Mouse (Mus musculus): Measurements from ENCODE around the gene Arl14. TPM values are rescaled to one million over a fixed set of nuclear protein-coding genes. Genes with fewer than 3 reads are reported as not detected.
"Not testable (repeated sequence)": the region's sequence is repeated elsewhere in the genome, so short reads cannot be mapped to it uniquely, and the experiment has no call there.

Arl14 gene
- polyA plus RNA-seq, 1 experiment from 2014 or later: not detected

DNA sequence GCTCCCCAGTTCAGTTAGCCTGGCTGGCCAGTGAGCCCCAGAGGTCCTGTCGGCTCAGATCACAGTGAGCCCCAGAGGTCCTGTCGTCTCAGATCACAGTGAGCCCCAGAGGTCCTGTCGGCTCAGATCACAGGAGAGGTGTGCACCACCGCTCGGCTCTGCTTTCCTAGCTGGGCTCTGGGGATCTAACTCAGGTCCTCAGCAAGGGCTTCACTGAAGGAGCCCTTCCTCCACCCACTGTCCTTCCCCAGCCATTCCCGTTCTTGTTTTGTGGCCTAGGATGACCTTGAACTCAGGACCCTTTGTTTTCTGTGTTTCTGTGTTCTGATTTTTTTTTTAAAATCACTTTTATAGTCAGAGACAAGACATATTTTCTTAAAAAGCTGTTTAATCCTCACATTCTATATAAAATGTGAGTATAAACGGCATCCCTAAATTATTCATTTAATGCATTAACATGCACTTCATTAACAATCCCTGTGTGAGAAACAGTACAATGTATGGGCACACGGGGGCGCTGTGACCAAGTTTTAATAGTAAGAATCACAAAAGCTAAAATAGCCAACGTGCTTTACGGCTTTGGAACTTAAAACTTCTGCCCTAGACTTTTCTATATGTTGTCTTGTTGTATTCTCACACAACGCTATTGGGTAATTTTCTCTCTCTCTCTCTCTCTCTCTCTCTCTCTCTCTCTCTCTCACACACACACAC is 16.1 kb downstream of the Arl14 start:
- no peak overlapping the region for H3K9ac ChIP-seq (ENCODE audit: low read length)
- ATAC-seq (replicated peaks; ENCODE audit: low FRiP score) (no peak), DNase-seq (ENCODE audit: low spot score) (peak; percentile 75)
- no peaks in the 10 kb centered on the region for H3K4me1 ChIP-seq (replicated peaks; ENCODE audit: control insufficient read depth, insufficient read depth, low read length)
- H3K4me3 ChIP-seq (ENCODE audit: low read depth, low read length): no peak overlapping the region
- no peaks in the 10 kb centered on the region for H3K9me3 ChIP-seq (ENCODE audit: control insufficient read depth, low read length)
- no peaks in the 10 kb centered on the region for H3K36me3 ChIP-seq (ENCODE audit: control insufficient read depth, insufficient read depth, low read length)
- H3K4me2 ChIP-seq (ENCODE audit: low read depth, low read length, severe bottlenecking): no peak overlapping the region
- 51% methylated on average over 12 of the region's 12 CpGs for WGBS
- no peaks in the 10 kb centered on the region for H3K27me3 ChIP-seq (ENCODE audit: control insufficient read depth, insufficient read depth, low read length)
- H3K27ac ChIP-seq (ENCODE audit: low read depth, low read length): no peak overlapping the region

DNA sequence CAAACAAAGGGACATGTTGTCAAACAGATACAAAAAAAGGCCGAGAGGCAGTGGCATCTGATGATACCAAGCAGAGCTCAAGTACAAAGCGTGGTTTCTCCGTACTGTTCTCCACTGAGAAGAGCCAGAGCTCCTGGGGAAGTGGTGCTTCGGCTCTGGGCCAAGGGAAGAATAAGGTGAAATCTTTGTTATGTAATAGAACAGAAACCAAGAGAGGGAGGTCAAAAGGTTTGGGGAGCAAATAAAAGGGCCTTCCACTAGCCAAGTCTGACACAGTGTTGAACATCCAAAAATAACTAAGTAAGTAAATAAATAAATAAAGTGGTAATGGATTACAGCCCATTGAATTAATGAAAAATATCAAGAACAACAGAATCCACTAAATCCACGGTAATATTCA is 17.0 kb downstream of the Arl14 start:
- H3K9me3 ChIP-seq (ENCODE audit: control insufficient read depth, low read length): no peaks in the 10 kb centered on the region
- no peak overlapping the region for H3K4me2 ChIP-seq (ENCODE audit: low read depth, low read length, severe bottlenecking)
- WGBS: 84% methylated on average over 5 of the region's 5 CpGs
- ATAC-seq (replicated peaks; ENCODE audit: low FRiP score) (no peak), DNase-seq (ENCODE audit: low spot score) (no peak)
- H3K27me3 ChIP-seq (ENCODE audit: control insufficient read depth, insufficient read depth, low read length): no peaks in the 10 kb centered on the region
- H3K27ac ChIP-seq (ENCODE audit: low read depth, low read length): no peak overlapping the region
- H3K4me1 ChIP-seq (replicated peaks; ENCODE audit: control insufficient read depth, insufficient read depth, low read length): no peaks in the 10 kb centered on the region
- no peak overlapping the region for H3K4me3 ChIP-seq (ENCODE audit: low read depth, low read length)
- H3K9ac ChIP-seq (ENCODE audit: low read length): no peak overlapping the region
- H3K36me3 ChIP-seq (ENCODE audit: control insufficient read depth, insufficient read depth, low read length): no peaks in the 10 kb centered on the region

DNA sequence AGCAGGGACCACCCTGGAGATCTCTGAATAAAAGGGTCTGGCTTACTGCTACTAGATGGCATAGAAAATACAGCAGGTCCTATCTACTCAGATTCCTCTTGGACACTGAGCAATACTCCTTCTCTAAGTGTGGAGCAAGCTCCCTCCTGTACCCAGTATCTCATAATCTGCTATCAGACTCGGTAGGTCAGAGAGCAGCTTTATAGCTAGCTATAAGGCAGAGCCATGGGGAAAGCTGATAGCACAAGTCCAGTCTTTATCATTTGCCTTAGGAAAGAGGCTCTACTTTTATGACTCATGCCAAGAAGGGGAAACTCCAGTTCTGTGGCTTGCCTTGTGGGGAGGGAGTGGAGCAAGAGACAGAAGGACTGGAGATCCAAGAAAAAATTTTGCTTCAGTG is 18.8 kb downstream of the Arl14 start:
- H3K4me1 ChIP-seq (replicated peaks; ENCODE audit: control insufficient read depth, insufficient read depth, low read length): no peaks in the 10 kb centered on the region
- ATAC-seq (replicated peaks; ENCODE audit: low FRiP score): no peak
- H3K27me3 ChIP-seq (ENCODE audit: control insufficient read depth, insufficient read depth, low read length): no peaks in the 10 kb centered on the region
- no peak for DNase-seq (ENCODE audit: low spot score)
- no peaks in the 10 kb centered on the region for H3K9me3 ChIP-seq (ENCODE audit: control insufficient read depth, low read length)
- no peak overlapping the region for H3K27ac ChIP-seq (ENCODE audit: low read depth, low read length)
- no peak overlapping the region for H3K4me3 ChIP-seq (ENCODE audit: low read depth, low read length)
- WGBS: 71% methylated on average over 1 of the region's 1 CpGs
- no peak overlapping the region for H3K9ac ChIP-seq (ENCODE audit: low read length)
- H3K4me2 ChIP-seq (ENCODE audit: low read depth, low read length, severe bottlenecking): no peak overlapping the region
- no peaks in the 10 kb centered on the region for H3K36me3 ChIP-seq (ENCODE audit: control insufficient read depth, insufficient read depth, low read length)

DNA sequence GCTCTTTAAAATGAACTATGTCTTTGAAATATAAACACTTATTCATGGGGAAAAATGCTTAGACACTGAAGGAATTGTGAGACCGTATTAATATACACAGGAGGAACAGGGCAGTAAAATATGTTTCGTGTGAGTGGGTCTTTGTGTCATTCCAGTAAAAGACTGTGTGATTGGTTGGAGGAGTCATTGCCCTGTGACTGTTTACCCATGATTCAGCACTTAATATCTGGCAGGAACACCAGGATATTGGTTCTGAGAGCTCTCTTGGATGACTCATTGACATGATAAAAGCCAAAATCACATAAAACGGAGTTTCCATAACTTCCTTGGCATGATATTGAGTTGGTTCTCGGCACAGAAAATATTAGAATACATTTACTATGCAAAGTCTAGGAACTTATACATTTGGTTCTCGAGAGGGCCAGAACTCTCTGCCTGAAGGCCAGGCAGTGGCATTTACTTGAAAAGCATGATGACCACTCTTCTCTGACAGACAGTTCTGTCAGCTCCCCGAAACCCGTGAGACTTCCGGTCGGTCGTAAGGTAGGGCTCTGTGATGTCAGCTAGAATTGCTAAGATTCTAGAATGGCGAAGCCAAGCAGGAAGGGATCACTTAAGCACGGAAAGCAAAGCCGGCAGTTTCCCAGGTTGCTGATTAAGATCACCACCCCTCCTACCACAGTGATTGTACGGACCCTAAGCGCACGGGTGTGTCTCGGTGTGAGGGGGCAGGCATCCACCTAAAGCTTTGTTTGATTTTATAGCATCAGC is 31.1 kb downstream of the Arl14 start:
- no peak for ATAC-seq (replicated peaks; ENCODE audit: low FRiP score)
- no peak for DNase-seq (ENCODE audit: low spot score)
- Histone ChIP-seq H3K27me3 (ENCODE audit: control insufficient read depth, insufficient read depth, low read length) (no peaks in the 10 kb centered on the region), H3K9ac (ENCODE audit: low read length) (no peak overlapping the region), H3K27ac (ENCODE audit: low read depth, low read length) (no peak overlapping the region), H3K4me3 (ENCODE audit: low read depth, low read length) (no peak overlapping the region), H3K36me3 (ENCODE audit: control insufficient read depth, insufficient read depth, low read length) (no peaks in the 10 kb centered on the region), H3K4me2 (ENCODE audit: low read depth, low read length, severe bottlenecking) (no peak overlapping the region), H3K9me3 (ENCODE audit: control insufficient read depth, low read length) (no peaks in the 10 kb centered on the region), H3K4me1 (replicated peaks; ENCODE audit: control insufficient read depth, insufficient read depth, low read length) (no peaks in the 10 kb centered on the region)
- WGBS: 94% methylated on average over 17 of the region's 17 CpGs

DNA sequence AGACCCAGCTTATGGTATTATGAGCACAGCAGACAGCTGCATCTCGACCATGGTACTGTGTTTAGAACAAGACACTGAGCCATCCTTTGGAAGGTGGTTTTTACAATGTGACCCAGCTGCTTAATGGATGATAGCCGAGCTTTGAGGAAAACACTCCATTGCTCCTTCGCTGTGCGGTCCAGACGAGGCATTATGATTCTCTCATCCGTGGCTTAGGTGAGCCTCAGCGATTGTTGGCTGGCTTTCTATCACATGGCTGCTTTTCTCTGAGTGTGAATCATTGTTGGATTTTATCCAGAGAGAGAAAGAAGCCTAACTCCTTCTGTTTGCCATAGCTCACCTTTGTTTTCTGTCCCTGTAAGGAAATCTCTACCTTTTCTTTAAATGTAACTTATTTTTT is 32.5 kb downstream of the Arl14 start:
- ATAC-seq (replicated peaks; ENCODE audit: low FRiP score) (no peak), DNase-seq (ENCODE audit: low spot score) (no peak)
- H3K4me3 ChIP-seq (ENCODE audit: low read depth, low read length): no peak overlapping the region
- no peaks in the 10 kb centered on the region for H3K4me1 ChIP-seq (replicated peaks; ENCODE audit: control insufficient read depth, insufficient read depth, low read length)
- no peak overlapping the region for H3K27ac ChIP-seq (ENCODE audit: low read depth, low read length)
- H3K4me2 ChIP-seq (ENCODE audit: low read depth, low read length, severe bottlenecking): no peak overlapping the region
- no peaks in the 10 kb centered on the region for H3K9me3 ChIP-seq (ENCODE audit: control insufficient read depth, low read length)
- 76% methylated on average over 7 of the region's 7 CpGs for WGBS
- no peaks in the 10 kb centered on the region for H3K27me3 ChIP-seq (ENCODE audit: control insufficient read depth, insufficient read depth, low read length)
- H3K9ac ChIP-seq (ENCODE audit: low read length): no peak overlapping the region
- no peaks in the 10 kb centered on the region for H3K36me3 ChIP-seq (ENCODE audit: control insufficient read depth, insufficient read depth, low read length)

DNA sequence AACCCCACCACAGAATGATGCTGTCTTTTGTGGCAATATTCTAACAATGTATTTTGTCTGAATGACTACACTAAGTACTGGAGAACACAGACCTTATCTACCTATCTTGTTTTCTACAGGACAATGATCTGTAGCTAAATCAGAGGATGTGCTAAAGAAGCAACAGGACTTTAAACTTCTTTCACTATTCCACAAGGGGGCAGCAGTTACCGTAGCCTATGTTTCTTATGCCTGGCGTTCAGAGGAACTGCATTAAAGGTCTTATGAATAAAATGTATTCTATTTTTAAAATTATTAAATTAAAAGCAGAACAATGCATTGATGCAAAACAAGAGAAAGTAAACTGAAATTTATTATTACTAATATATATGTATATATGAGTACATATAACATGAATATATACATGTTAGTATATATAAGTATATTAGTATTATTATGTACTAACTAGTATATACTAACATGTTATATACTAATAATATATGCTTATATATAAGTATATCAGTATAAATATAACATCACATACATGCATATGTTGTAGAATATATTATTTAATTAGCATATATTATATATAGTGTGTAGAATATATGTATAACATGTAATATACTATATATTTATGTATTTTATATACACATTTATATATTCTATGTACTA is 35.0 kb downstream of the Arl14 start:
- Histone ChIP-seq H3K4me1 (replicated peaks; ENCODE audit: control insufficient read depth, insufficient read depth, low read length) (no peaks in the 10 kb centered on the region), H3K4me3 (ENCODE audit: low read depth, low read length) (no peak overlapping the region), H3K27ac (ENCODE audit: low read depth, low read length) (no peak overlapping the region), H3K9ac (ENCODE audit: low read length) (no peak overlapping the region), H3K9me3 (ENCODE audit: control insufficient read depth, low read length) (no peaks in the 10 kb centered on the region), H3K36me3 (ENCODE audit: control insufficient read depth, insufficient read depth, low read length) (no peaks in the 10 kb centered on the region), H3K4me2 (ENCODE audit: low read depth, low read length, severe bottlenecking) (no peak overlapping the region), H3K27me3 (ENCODE audit: control insufficient read depth, insufficient read depth, low read length) (no peaks in the 10 kb centered on the region)
- WGBS: 9% methylated on average over 2 of the region's 2 CpGs
- DNase-seq (ENCODE audit: low spot score) (no peak), ATAC-seq (replicated peaks; ENCODE audit: low FRiP score) (peak; percentile 30; the same call in 1 of the 2 replicates)

DNA sequence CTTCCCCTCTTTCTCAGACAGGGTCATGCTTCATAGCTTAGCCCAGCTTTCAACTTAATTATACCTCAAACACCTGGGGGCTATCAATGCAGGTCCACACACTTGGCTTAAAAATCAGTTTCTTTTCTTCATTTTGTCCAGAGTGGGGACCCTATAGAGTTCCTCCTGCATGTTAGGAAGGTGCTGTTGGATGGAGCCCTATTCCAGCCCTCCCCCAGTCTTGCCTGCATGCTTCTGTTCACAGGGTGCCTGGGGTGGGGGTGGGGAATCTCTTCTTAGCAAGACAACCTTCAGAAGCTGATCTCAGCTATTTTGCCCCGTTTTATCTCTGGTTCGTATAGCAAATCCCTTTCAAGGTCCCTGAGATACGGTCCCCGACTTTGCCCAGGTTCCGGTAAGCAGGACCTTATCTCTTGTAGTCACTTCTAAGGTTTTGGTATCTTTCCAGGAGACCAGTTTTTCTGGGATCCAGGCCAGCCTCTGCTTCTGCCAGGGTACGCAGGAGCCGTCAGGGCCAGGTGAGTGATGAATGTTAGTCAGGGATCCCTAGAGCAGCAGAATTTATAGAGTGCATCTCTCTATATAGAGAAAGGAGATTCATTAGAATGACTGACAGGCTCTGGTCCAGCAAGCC is 40.9 kb downstream of the Arl14 start:
- H3K27ac ChIP-seq (ENCODE audit: low read depth, low read length): no peak overlapping the region
- H3K9ac ChIP-seq (ENCODE audit: low read length): no peak overlapping the region
- no peak overlapping the region for H3K4me3 ChIP-seq (ENCODE audit: low read depth, low read length)
- ATAC-seq (replicated peaks; ENCODE audit: low FRiP score): no peak
- H3K9me3 ChIP-seq (ENCODE audit: control insufficient read depth, low read length): no peaks in the 10 kb centered on the region
- no peaks in the 10 kb centered on the region for H3K27me3 ChIP-seq (ENCODE audit: control insufficient read depth, insufficient read depth, low read length)
- DNase-seq (ENCODE audit: low spot score): no peak
- no peaks in the 10 kb centered on the region for H3K36me3 ChIP-seq (ENCODE audit: control insufficient read depth, insufficient read depth, low read length)
- WGBS: 94% methylated on average over 7 of the region's 7 CpGs
- no peak overlapping the region for H3K4me2 ChIP-seq (ENCODE audit: low read depth, low read length, severe bottlenecking)
- no peaks in the 10 kb centered on the region for H3K4me1 ChIP-seq (replicated peaks; ENCODE audit: control insufficient read depth, insufficient read depth, low read length)

DNA sequence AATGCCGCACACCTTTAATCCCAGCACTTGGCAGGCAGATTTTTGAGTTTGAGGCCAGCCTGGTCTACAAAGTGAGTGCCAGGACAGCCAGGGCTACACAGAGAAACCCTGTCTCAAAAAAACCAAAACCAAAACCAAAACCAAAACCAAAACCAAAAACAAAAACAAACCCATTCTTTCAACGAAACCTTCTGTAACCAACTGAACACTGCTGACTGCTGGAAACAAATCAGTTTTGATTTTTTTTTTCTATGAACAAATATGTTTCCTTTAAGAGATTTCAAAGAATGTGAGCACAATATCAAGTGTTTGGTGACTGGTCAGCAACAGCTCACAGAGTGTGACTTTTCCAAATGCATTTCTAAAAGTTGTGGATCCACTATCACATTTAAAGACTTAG is 42.1 kb downstream of the Arl14 start:
- H3K36me3 ChIP-seq (ENCODE audit: control insufficient read depth, insufficient read depth, low read length); ATAC-seq (replicated peaks; ENCODE audit: low FRiP score); H3K9ac ChIP-seq (ENCODE audit: low read length); H3K27me3 ChIP-seq (ENCODE audit: control insufficient read depth, insufficient read depth, low read length); DNase-seq (ENCODE audit: low spot score); H3K27ac ChIP-seq (ENCODE audit: low read depth, low read length); H3K9me3 ChIP-seq (ENCODE audit: control insufficient read depth, low read length); H3K4me3 ChIP-seq (ENCODE audit: low read depth, low read length); H3K4me2 ChIP-seq (ENCODE audit: low read depth, low read length, severe bottlenecking); H3K4me1 ChIP-seq (replicated peaks; ENCODE audit: control insufficient read depth, insufficient read depth, low read length): not testable (repeated sequence)
- WGBS: 86% methylated on average over 2 of the region's 2 CpGs

All from forebrain, embryonic 11.5 days (tissue).